10 mouse cellular contexts compared by ENCODE assay signal in the genomic region with DNA sequence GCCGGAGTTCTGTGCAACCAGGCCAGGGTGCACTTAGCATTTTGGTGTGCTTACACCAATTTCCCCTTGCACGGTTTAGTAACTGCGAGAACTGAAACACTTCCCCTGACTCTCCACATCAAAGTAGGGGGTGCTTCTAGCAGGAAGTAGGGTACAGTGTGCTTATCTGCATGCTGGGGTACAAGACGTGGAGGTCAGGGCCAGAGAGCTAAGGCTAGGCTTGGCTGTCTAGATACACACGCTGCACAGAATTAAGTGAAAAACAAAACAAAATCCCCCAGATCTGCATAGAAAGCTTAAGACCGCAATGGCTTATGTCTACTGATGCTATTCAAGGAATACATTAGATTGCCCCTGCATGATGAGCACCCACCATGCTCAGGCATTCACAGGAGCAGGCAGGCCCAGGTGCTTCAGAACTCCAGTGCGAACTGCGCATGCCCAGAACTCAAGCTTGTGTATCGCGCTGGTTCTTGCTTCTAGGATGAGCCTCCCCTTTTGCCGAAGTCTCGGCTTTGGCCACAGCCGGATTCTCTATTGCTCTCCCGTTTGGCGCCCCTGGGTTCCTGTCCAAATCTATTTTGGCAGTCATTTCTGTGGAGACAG.
A peak's percentile ranks its signal among the peaks of the same experiment; 100 is the strongest.
DNase-seq lines count a peak whose midpoint lies in the region; ATAC-seq and TF ChIP-seq lines count a peak whose summit lies in the region.
"Had no signal": no experiment of that assay in that cellular context is flagged by ENCODE, and none has a peak within 500 bp of the region (broad histone marks: within the 10 kb centered on the region; RNA-seq: fewer than 3 reads in every experiment).

No protein-coding gene starts in this region.

- H3K27me3 ChIP-seq in liver, embryonic 14.5 days (ENCODE audit: control insufficient read depth, insufficient read depth, low read length), result no peaks in the 10 kb centered on the region
- H3K27me3 ChIP-seq in thymus, adult 2 months (ENCODE audit: control insufficient read depth, insufficient read depth, low read length), result no peaks in the 10 kb centered on the region
- H3K27me3 ChIP-seq in kidney, embryonic 14.5 days (ENCODE audit: control insufficient read depth, insufficient read depth, low read length), result no peaks in the 10 kb centered on the region
- H3K27me3 ChIP-seq in hindbrain, embryonic 16.5 days (replicated peaks; ENCODE audit: control insufficient read depth, insufficient read depth, low read length), result no peaks in the 10 kb centered on the region
- H3K27me3 ChIP-seq: embryonic facial prominence, embryonic 12.5 days had no signal

- peak; percentile 17; the same call in 1 of the 2 replicates for TF ChIP-seq POLR2A in thymus, adult 2 months (IDR thresholded peaks at IDR 0.05; ENCODE audit: control insufficient read depth, extremely low read depth, insufficient read depth, low read length, poor library complexity)

- no peak overlapping the region for H3K9ac ChIP-seq in liver, embryonic 14.5 days (replicated peaks)
- H3K9ac ChIP-seq in kidney, embryonic 14.5 days (ENCODE audit: low read depth, low read length), result no peak overlapping the region
- no peak overlapping the region for H3K9ac ChIP-seq in hindbrain, embryonic 16.5 days (ENCODE audit: low read depth, low read length)
- H3K9ac ChIP-seq: embryonic facial prominence, embryonic 12.5 days had no signal

- no peak overlapping the region for H3K4me2 ChIP-seq in liver, embryonic 14.5 days (ENCODE audit: low read depth)
- no peak overlapping the region for H3K4me2 ChIP-seq in kidney, embryonic 14.5 days (replicated peaks; ENCODE audit: low read depth, low read length)
- no peak overlapping the region for H3K4me2 ChIP-seq in hindbrain, embryonic 16.5 days (ENCODE audit: low read length)
- H3K4me2 ChIP-seq: embryonic facial prominence, embryonic 12.5 days had no signal

- 63% methylated on average over 15 of the region's 15 CpGs for WGBS in liver, embryonic 14.5 days (ENCODE audit: insufficient replicate concordance)
- 26% methylated on average over 15 of the region's 15 CpGs for WGBS in thymus, adult 2 months
- 90% methylated on average over 15 of the region's 15 CpGs for WGBS in kidney, embryonic 14.5 days
- WGBS in hindbrain, embryonic 16.5 days, result 90% methylated on average over 15 of the region's 15 CpGs

- DNase-seq in liver, embryonic 14.5 days (ENCODE audit: low read depth in 3 of 3, low spot score in 3 of 3), result no peak
- no peak for DNase-seq in liver
- DNase-seq in induced T-regulatory cell, adult 2 months (ENCODE audit: low read depth), result peak; percentile 85
- DNase-seq in thymus, adult 2 months, result peak; percentile 76
- DNase-seq in adrenal gland, postnatal 36 days, result no peak

- TF ChIP-seq EP300 in liver, embryonic 14.5 days (IDR thresholded peaks at IDR 0.05; ENCODE audit: low read depth), result no peak

- H3K27ac ChIP-seq in liver, embryonic 14.5 days, result no peak overlapping the region
- H3K27ac ChIP-seq in thymus, adult 2 months (ENCODE audit: control insufficient read depth, insufficient read depth, low read length), result peak overlapping the region; percentile 90
- no peak overlapping the region for H3K27ac ChIP-seq in kidney, embryonic 14.5 days (ENCODE audit: low read depth, low read length)
- no peak overlapping the region for H3K27ac ChIP-seq in hindbrain, embryonic 16.5 days (ENCODE audit: low read depth, low read length)
- H3K27ac ChIP-seq: embryonic facial prominence, embryonic 12.5 days; macrophage had no signal

- no peaks in the 10 kb centered on the region for H3K36me3 ChIP-seq in liver, embryonic 14.5 days (replicated peaks; ENCODE audit: control insufficient read depth, insufficient read depth, low read depth)
- H3K36me3 ChIP-seq in thymus, adult 2 months (ENCODE audit: control insufficient read depth, insufficient read depth, low read length), result no peaks in the 10 kb centered on the region
- H3K36me3 ChIP-seq in kidney, embryonic 14.5 days (ENCODE audit: control insufficient read depth, insufficient read depth, low read length), result no peaks in the 10 kb centered on the region
- no peaks in the 10 kb centered on the region for H3K36me3 ChIP-seq in hindbrain, embryonic 16.5 days (ENCODE audit: control insufficient read depth, insufficient read depth, low read length)
- H3K36me3 ChIP-seq: embryonic facial prominence, embryonic 12.5 days had no signal

- H3K4me1 ChIP-seq in liver, embryonic 14.5 days (replicated peaks; ENCODE audit: control insufficient read depth in 2 of 2, insufficient read depth in 2 of 2, low read length in 1 of 2), result peaks cover 0 to 10% of the 10 kb centered on the region in 2 experiments; a peak in 3 of 4 replicates
- peaks cover 16% of the 10 kb centered on the region for H3K4me1 ChIP-seq in thymus, adult 2 months (replicated peaks; ENCODE audit: control insufficient read depth, insufficient read depth, low read length)
- no peaks in the 10 kb centered on the region for H3K4me1 ChIP-seq in kidney, embryonic 14.5 days (ENCODE audit: control insufficient read depth, insufficient read depth, low read length)
- no peaks in the 10 kb centered on the region for H3K4me1 ChIP-seq in hindbrain, embryonic 16.5 days (ENCODE audit: control insufficient read depth, insufficient read depth, low read depth, low read length)
- H3K4me1 ChIP-seq: embryonic facial prominence, embryonic 12.5 days had no signal

- H3K4me3 ChIP-seq in liver, embryonic 14.5 days (ENCODE audit: insufficient read depth in 1 of 2, low read depth in 2 of 2, low read length in 2 of 2), result no peak overlapping the region
- no peak overlapping the region for H3K4me3 ChIP-seq in thymus, adult 2 months (ENCODE audit: control insufficient read depth, insufficient read depth, low read length)
- no peak overlapping the region for H3K4me3 ChIP-seq in kidney, embryonic 14.5 days (ENCODE audit: low read length)
- H3K4me3 ChIP-seq in hindbrain, embryonic 16.5 days (ENCODE audit: low read length), result no peak overlapping the region
- H3K4me3 ChIP-seq: embryonic facial prominence, embryonic 12.5 days had no signal

- peak; percentile 21; the same call in 1 of the 2 replicates for ATAC-seq in liver, embryonic 14.5 days (ENCODE audit: insufficient read depth)
- ATAC-seq in activated CD4-positive, CD25-positive, alpha-beta regulatory T cell, adult 4 months, result peak; percentile 95
- no peak for ATAC-seq in kidney, embryonic 14.5 days (ENCODE audit: low FRiP score, low TSS enrichment)
- ATAC-seq in hindbrain, embryonic 16.5 days, result no peak

- no peaks in the 10 kb centered on the region for H3K9me3 ChIP-seq in liver, embryonic 14.5 days (ENCODE audit: control insufficient read depth, low read length)
- no peaks in the 10 kb centered on the region for H3K9me3 ChIP-seq in kidney, embryonic 14.5 days (ENCODE audit: control insufficient read depth, low read length)
- no peaks in the 10 kb centered on the region for H3K9me3 ChIP-seq in hindbrain, embryonic 16.5 days (ENCODE audit: control insufficient read depth, low read length)
- H3K9me3 ChIP-seq: embryonic facial prominence, embryonic 12.5 days had no signal

- no peak for TF ChIP-seq CTCF in liver, embryonic 14.5 days (IDR thresholded peaks at IDR 0.05; ENCODE audit: low read depth)
- TF ChIP-seq CTCF in thymus, adult 2 months (IDR thresholded peaks at IDR 0.05; ENCODE audit: borderline replicate concordance, control insufficient read depth, extremely low read depth, insufficient read depth, low read length, poor library complexity), result no peak

Comparison
In these comparisons a context has a peak if more than half of its experiments do, and no peak if none do; other contexts are left out.
1. ATAC-seq: peak in liver, embryonic 14.5 days (single experiment) and activated CD4-positive, CD25-positive, alpha-beta regulatory T cell, adult 4 months (single experiment); none in kidney, embryonic 14.5 days (single experiment) and hindbrain, embryonic 16.5 days (single experiment).
2. DNase-seq: peak in induced T-regulatory cell, adult 2 months (single experiment) and thymus, adult 2 months (single experiment); none in liver, embryonic 14.5 days (0 of 3), liver (single experiment) and adrenal gland, postnatal 36 days (0 of 2).